Mouse (Mus musculus): ENCODE measurements at regions not wholly inside any gene's neighbourhood (a gene's known extent, or its start where the extent isn't known, plus 50 kb on each side); places are given as distances from the start of the nearest gene placed in this dataset.

- Histone ChIP-seq H3K27ac (replicated peaks) (no peak overlapping the region), H3K36me3 (no peaks in the 10 kb centered on the region), H3K4me1 (no peaks in the 10 kb centered on the region), H3K27me3 (replicated peaks) (no peaks in the 10 kb centered on the region), H3K9ac (no peak overlapping the region), H3K4me3 (no peak overlapping the region), H3K4me2 (no peak overlapping the region), H3K9me3 (peaks cover 54% of the 10 kb centered on the region)
- WGBS, result 46% methylated on average over 2 of the region's 2 CpGs
- ATAC-seq (ENCODE audit: extremely low read depth, insufficient number of reproducible peaks, low FRiP score, low TSS enrichment), result no peak
Observed at GRCm38 (mm10) chr4:3049972-3050846, 116.9 kb upstream of the Vmn1r2 start.

GRCm38 (mm10) chr4:3050847-3051135, 116.3 kb upstream of the Vmn1r2 start:
- H3K27ac ChIP-seq (replicated peaks), result no peak overlapping the region
- H3K4me1 ChIP-seq, result no peaks in the 10 kb centered on the region
- H3K36me3 ChIP-seq, result no peaks in the 10 kb centered on the region
- no peak overlapping the region for H3K9ac ChIP-seq
- peaks cover 60% of the 10 kb centered on the region for H3K9me3 ChIP-seq
- H3K4me3 ChIP-seq, result no peak overlapping the region
- H3K27me3 ChIP-seq (replicated peaks), result no peaks in the 10 kb centered on the region
- no peak overlapping the region for H3K4me2 ChIP-seq
- no peak for ATAC-seq (ENCODE audit: extremely low read depth, insufficient number of reproducible peaks, low FRiP score, low TSS enrichment)
- 66% methylated on average over 3 of the region's 3 CpGs for WGBS

GRCm38 (mm10) chr4:3051212-3051611, 115.9 kb upstream of the Vmn1r2 start:
- H3K27ac ChIP-seq (replicated peaks), result no peak overlapping the region
- WGBS, result 58% methylated on average over 5 of the region's 5 CpGs
- ATAC-seq (ENCODE audit: extremely low read depth, insufficient number of reproducible peaks, low FRiP score, low TSS enrichment), result no peak

GRCm38 (mm10) chr4:3052314-3053059, 114.6 kb upstream of the Vmn1r2 start:
- Histone ChIP-seq H3K4me1 (no peaks in the 10 kb centered on the region), H3K36me3 (no peaks in the 10 kb centered on the region), H3K27me3 (replicated peaks) (no peaks in the 10 kb centered on the region), H3K4me3 (no peak overlapping the region), H3K27ac (replicated peaks) (no peak overlapping the region), H3K9me3 (peaks cover 66% of the 10 kb centered on the region), H3K9ac (no peak overlapping the region), H3K4me2 (no peak overlapping the region)
- 67% methylated on average over 4 of the region's 4 CpGs for WGBS
- ATAC-seq (ENCODE audit: extremely low read depth, insufficient number of reproducible peaks, low FRiP score, low TSS enrichment), result peak; percentile 7; the same call in 1 of the 2 replicates

More at GRCm38 (mm10) chr4:3051212-3051611, 115.9 kb upstream of the Vmn1r2 start:
- H3K27me3 ChIP-seq (replicated peaks), result no peaks in the 10 kb centered on the region
- no peaks in the 10 kb centered on the region for H3K36me3 ChIP-seq
- H3K9ac ChIP-seq, result no peak overlapping the region
- H3K4me3 ChIP-seq, result no peak overlapping the region
- H3K9me3 ChIP-seq, result peaks cover 64% of the 10 kb centered on the region
- no peaks in the 10 kb centered on the region for H3K4me1 ChIP-seq
- H3K4me2 ChIP-seq, result no peak overlapping the region

- H3K4me1 ChIP-seq, result no peaks in the 10 kb centered on the region
- H3K4me2 ChIP-seq, result no peak overlapping the region
- peaks cover 66% of the 10 kb centered on the region for H3K9me3 ChIP-seq
- 0 out of 2 replicates have a peak, but pooled peaks have one; percentile 10 for ATAC-seq (ENCODE audit: extremely low read depth, insufficient number of reproducible peaks, low FRiP score, low TSS enrichment)
- H3K36me3 ChIP-seq, result no peaks in the 10 kb centered on the region
- 42% methylated on average over 4 of the region's 4 CpGs for WGBS
- H3K27me3 ChIP-seq (replicated peaks), result no peaks in the 10 kb centered on the region
- no peak overlapping the region for H3K27ac ChIP-seq (replicated peaks)
- no peak overlapping the region for H3K4me3 ChIP-seq
- no peak overlapping the region for H3K9ac ChIP-seq
Observed at GRCm38 (mm10) chr4:3053060-3053406, 114.1 kb upstream of the Vmn1r2 start.

GRCm38 (mm10) chr4:3053496-3054216, 113.5 kb upstream of the Vmn1r2 start:
- Histone ChIP-seq H3K9me3 (peaks cover 70% of the 10 kb centered on the region), H3K36me3 (no peaks in the 10 kb centered on the region), H3K9ac (no peak overlapping the region), H3K27me3 (replicated peaks) (no peaks in the 10 kb centered on the region), H3K4me1 (no peaks in the 10 kb centered on the region), H3K4me2 (no peak overlapping the region), H3K4me3 (no peak overlapping the region), H3K27ac (replicated peaks) (no peak overlapping the region)
- no peak for ATAC-seq (ENCODE audit: extremely low read depth, insufficient number of reproducible peaks, low FRiP score, low TSS enrichment)
- 69% methylated on average over 2 of the region's 2 CpGs for WGBS

- Histone ChIP-seq H3K4me1 (no peaks in the 10 kb centered on the region), H3K9ac (no peak overlapping the region), H3K27me3 (replicated peaks) (no peaks in the 10 kb centered on the region), H3K4me2 (no peak overlapping the region), H3K9me3 (peaks cover 82% of the 10 kb centered on the region), H3K27ac (replicated peaks) (no peak overlapping the region), H3K4me3 (no peak overlapping the region), H3K36me3 (no peaks in the 10 kb centered on the region)
- ATAC-seq (ENCODE audit: extremely low read depth, insufficient number of reproducible peaks, low FRiP score, low TSS enrichment), result no peak
Observed at GRCm38 (mm10) chr4:3054886-3055285, 112.2 kb upstream of the Vmn1r2 start.

GRCm38 (mm10) chr4:3055396-3055795, 111.7 kb upstream of the Vmn1r2 start:
- Histone ChIP-seq H3K27ac (replicated peaks) (no peak overlapping the region), H3K9ac (no peak overlapping the region), H3K36me3 (no peaks in the 10 kb centered on the region), H3K4me3 (no peak overlapping the region), H3K4me1 (no peaks in the 10 kb centered on the region), H3K9me3 (peaks cover 77% of the 10 kb centered on the region), H3K4me2 (no peak overlapping the region), H3K27me3 (replicated peaks) (no peaks in the 10 kb centered on the region)
- ATAC-seq (ENCODE audit: extremely low read depth, insufficient number of reproducible peaks, low FRiP score, low TSS enrichment), result no peak
- 66% methylated on average over 1 of the region's 1 CpGs for WGBS

GRCm38 (mm10) chr4:3059511-3060054, 107.5 kb upstream of the Vmn1r2 start:
- 39% methylated on average over 2 of the region's 2 CpGs for WGBS
- Histone ChIP-seq H3K9ac (no peak overlapping the region), H3K9me3 (peaks cover 68% of the 10 kb centered on the region)

GRCm38 (mm10) chr4:3062027-3062605, 105.0 kb upstream of the Vmn1r2 start:
- H3K36me3 ChIP-seq, result no peaks in the 10 kb centered on the region
- no peak overlapping the region for H3K4me2 ChIP-seq
- H3K9ac ChIP-seq, result no peak overlapping the region
- no peak for ATAC-seq (ENCODE audit: extremely low read depth, insufficient number of reproducible peaks, low FRiP score, low TSS enrichment)
- 56% methylated on average over 2 of the region's 2 CpGs for WGBS
- peaks cover 73% of the 10 kb centered on the region for H3K9me3 ChIP-seq
- H3K4me1 ChIP-seq, result no peaks in the 10 kb centered on the region
- no peak overlapping the region for H3K27ac ChIP-seq (replicated peaks)
- H3K4me3 ChIP-seq, result no peak overlapping the region
- no peaks in the 10 kb centered on the region for H3K27me3 ChIP-seq (replicated peaks)

More at GRCm38 (mm10) chr4:3059511-3060054, 107.5 kb upstream of the Vmn1r2 start:
- Histone ChIP-seq H3K36me3 (no peaks in the 10 kb centered on the region), H3K27ac (replicated peaks) (no peak overlapping the region), H3K4me1 (no peaks in the 10 kb centered on the region), H3K27me3 (replicated peaks) (no peaks in the 10 kb centered on the region), H3K4me2 (no peak overlapping the region), H3K4me3 (no peak overlapping the region)
- ATAC-seq (ENCODE audit: extremely low read depth, insufficient number of reproducible peaks, low FRiP score, low TSS enrichment), result no peak

GRCm38 (mm10) chr4:3063966-3064365, 103.2 kb upstream of the Vmn1r2 start:
- Histone ChIP-seq H3K27me3 (replicated peaks) (no peaks in the 10 kb centered on the region), H3K9me3 (peaks cover 85% of the 10 kb centered on the region), H3K9ac (no peak overlapping the region), H3K4me3 (no peak overlapping the region), H3K4me1 (no peaks in the 10 kb centered on the region), H3K4me2 (no peak overlapping the region), H3K36me3 (no peaks in the 10 kb centered on the region), H3K27ac (replicated peaks) (no peak overlapping the region)
- WGBS, result 40% methylated on average over 3 of the region's 3 CpGs
- ATAC-seq (ENCODE audit: extremely low read depth, insufficient number of reproducible peaks, low FRiP score, low TSS enrichment), result no peak
